Mouse (Mus musculus): Measurements from ENCODE around the gene Rasgef1c. TPM values are rescaled to one million over a fixed set of nuclear protein-coding genes. Genes with fewer than 3 reads are reported as not detected.
A peak's percentile ranks its signal among the peaks of the same experiment; 100 is the strongest.

Gene Rasgef1c
- polyA plus RNA-seq, 1 experiment from 2014 or later, result 31.7 TPM

- 31% methylated on average over 8 of the region's 8 CpGs for WGBS
- Histone ChIP-seq H3K9ac (no peak overlapping the region), H3K27me3 (ENCODE audit: control insufficient read depth, insufficient read depth, low read length) (no peaks in the 10 kb centered on the region), H3K36me3 (replicated peaks; ENCODE audit: control insufficient read depth, insufficient read depth) (no peaks in the 10 kb centered on the region), H3K4me1 (replicated peaks; ENCODE audit: control insufficient read depth, insufficient read depth, low read length) (no peaks in the 10 kb centered on the region), H3K4me3 (replicated peaks; ENCODE audit: low read length) (no peak overlapping the region), H3K4me2 (replicated peaks) (no peak overlapping the region), H3K9me3 (ENCODE audit: control insufficient read depth, low read length) (no peaks in the 10 kb centered on the region), H3K27ac (no peak overlapping the region)
- DNase-seq (ENCODE audit: low spot score) (peak; percentile 88), ATAC-seq (ENCODE audit: low FRiP score) (peak; percentile 86)
Observed at GRCm38 (mm10) chr11:49955577-49956261, 54.1 kb downstream of the Rasgef1c start.

GRCm38 (mm10) chr11:49958017-49958416 lies 56.4 kb downstream of the Rasgef1c start:
- WGBS, result 89% methylated on average over 10 of the region's 10 CpGs
- Histone ChIP-seq H3K9ac (no peak overlapping the region), H3K9me3 (ENCODE audit: control insufficient read depth, low read length) (no peaks in the 10 kb centered on the region), H3K36me3 (replicated peaks; ENCODE audit: control insufficient read depth, insufficient read depth) (no peaks in the 10 kb centered on the region), H3K27me3 (ENCODE audit: control insufficient read depth, insufficient read depth, low read length) (no peaks in the 10 kb centered on the region), H3K4me1 (replicated peaks; ENCODE audit: control insufficient read depth, insufficient read depth, low read length) (no peaks in the 10 kb centered on the region), H3K4me2 (replicated peaks) (no peak overlapping the region), H3K27ac (no peak overlapping the region), H3K4me3 (replicated peaks; ENCODE audit: low read length) (no peak overlapping the region)
- DNase-seq (ENCODE audit: low spot score) (no peak), ATAC-seq (ENCODE audit: low FRiP score) (no peak)

DNA sequence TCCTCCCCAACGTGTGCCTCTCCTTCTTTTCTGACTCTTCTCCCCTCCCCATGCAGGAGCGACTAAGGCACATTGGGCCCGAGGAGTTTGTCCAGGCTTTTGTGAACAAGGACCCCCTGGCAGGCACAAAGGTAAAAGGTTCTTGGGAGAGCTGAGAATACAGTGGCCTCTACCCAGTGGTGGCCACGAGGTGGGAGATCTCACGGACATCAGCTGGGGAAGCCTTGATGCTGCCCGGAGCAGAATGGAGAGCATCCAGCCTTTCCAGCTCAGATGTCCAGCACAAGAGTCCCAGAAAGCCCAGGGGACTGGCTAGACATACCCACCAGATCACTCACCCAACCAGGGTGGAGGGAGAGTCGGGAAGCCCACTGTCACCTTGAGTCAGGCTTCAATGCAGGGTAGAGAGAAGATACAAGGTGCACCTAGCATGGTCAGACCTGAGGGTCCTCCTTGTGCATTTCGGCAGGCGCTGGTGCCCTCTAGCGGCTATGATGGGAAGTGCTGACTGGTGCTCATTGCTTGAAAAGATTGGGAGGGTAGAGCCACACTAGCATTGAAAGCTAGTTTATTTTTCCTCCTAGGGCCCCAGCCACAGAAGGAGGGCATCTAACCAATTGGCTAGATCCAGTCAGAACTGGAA lies 59.6 kb downstream of the Rasgef1c start:
- ATAC-seq (ENCODE audit: low FRiP score) (peak; percentile 79), DNase-seq (ENCODE audit: low spot score) (peak; percentile 95)
- no peaks in the 10 kb centered on the region for H3K4me1 ChIP-seq (replicated peaks; ENCODE audit: control insufficient read depth, insufficient read depth, low read length)
- no peak overlapping the region for H3K4me3 ChIP-seq (replicated peaks; ENCODE audit: low read length)
- H3K27ac ChIP-seq, result no peak overlapping the region
- no peaks in the 10 kb centered on the region for H3K27me3 ChIP-seq (ENCODE audit: control insufficient read depth, insufficient read depth, low read length)
- WGBS, result 33% methylated on average over 10 of the region's 10 CpGs
- no peak overlapping the region for H3K9ac ChIP-seq
- no peaks in the 10 kb centered on the region for H3K9me3 ChIP-seq (ENCODE audit: control insufficient read depth, low read length)
- H3K36me3 ChIP-seq (replicated peaks; ENCODE audit: control insufficient read depth, insufficient read depth), result no peaks in the 10 kb centered on the region
- H3K4me2 ChIP-seq (replicated peaks), result no peak overlapping the region

DNA sequence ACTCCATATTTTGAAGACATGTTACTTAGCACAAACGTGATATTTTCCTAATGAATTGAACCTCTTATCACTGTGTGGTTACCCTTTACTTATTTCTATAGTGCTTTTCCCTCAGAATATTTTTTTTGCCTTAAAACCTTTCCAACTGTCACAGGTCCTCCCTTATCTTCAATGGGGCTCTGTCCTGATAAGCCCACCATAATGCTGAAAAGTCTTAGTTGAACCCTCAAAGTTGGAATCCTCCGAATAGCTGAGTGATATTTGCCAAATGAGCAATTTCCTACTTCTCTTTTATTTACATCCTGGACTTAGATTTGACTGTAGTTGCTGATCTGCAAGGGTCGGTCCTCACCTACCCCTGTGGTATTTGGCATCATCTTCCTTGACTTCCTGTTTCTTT lies 63.7 kb downstream of the Rasgef1c start:
- H3K9ac ChIP-seq, result no peak overlapping the region
- no peaks in the 10 kb centered on the region for H3K27me3 ChIP-seq (ENCODE audit: control insufficient read depth, insufficient read depth, low read length)
- H3K9me3 ChIP-seq (ENCODE audit: control insufficient read depth, low read length), result no peaks in the 10 kb centered on the region
- no peak overlapping the region for H3K27ac ChIP-seq
- no peaks in the 10 kb centered on the region for H3K4me1 ChIP-seq (replicated peaks; ENCODE audit: control insufficient read depth, insufficient read depth, low read length)
- no peak overlapping the region for H3K4me3 ChIP-seq (replicated peaks; ENCODE audit: low read length)
- no peak for DNase-seq (ENCODE audit: low spot score)
- 80% methylated on average over 3 of the region's 3 CpGs for WGBS
- no peak overlapping the region for H3K4me2 ChIP-seq (replicated peaks)
- peaks cover 4% of the 10 kb centered on the region; the same call in 1 of the 2 replicates for H3K36me3 ChIP-seq (replicated peaks; ENCODE audit: control insufficient read depth, insufficient read depth)
- ATAC-seq (ENCODE audit: low FRiP score), result no peak

- Histone ChIP-seq H3K4me3 (replicated peaks; ENCODE audit: low read length) (no peak overlapping the region), H3K9ac (no peak overlapping the region), H3K36me3 (replicated peaks; ENCODE audit: control insufficient read depth, insufficient read depth) (peaks cover 4% of the 10 kb centered on the region; the same call in 1 of the 2 replicates), H3K4me2 (replicated peaks) (no peak overlapping the region), H3K27ac (no peak overlapping the region), H3K27me3 (ENCODE audit: control insufficient read depth, insufficient read depth, low read length) (no peaks in the 10 kb centered on the region), H3K4me1 (replicated peaks; ENCODE audit: control insufficient read depth, insufficient read depth, low read length) (no peaks in the 10 kb centered on the region), H3K9me3 (ENCODE audit: control insufficient read depth, low read length) (no peaks in the 10 kb centered on the region)
- ATAC-seq (ENCODE audit: low FRiP score) (no peak), DNase-seq (ENCODE audit: low spot score) (no peak)
- 91% methylated on average over 2 of the region's 2 CpGs for WGBS
Observed at GRCm38 (mm10) chr11:49969692-49970091, 68.1 kb downstream of the Rasgef1c start.

- no peak for DNase-seq (ENCODE audit: low spot score)
- WGBS, result 80% methylated on average over 10 of the region's 10 CpGs
Observed at GRCm38 (mm10) chr11:49973657-49974340, 72.2 kb downstream of the Rasgef1c start.

GRCm38 (mm10) chr11:49974675-49975074 lies 73.0 kb downstream of the Rasgef1c start:
- 76% methylated on average over 1 of the region's 1 CpGs for WGBS
- ATAC-seq (ENCODE audit: low FRiP score) (no peak), DNase-seq (ENCODE audit: low spot score) (no peak)
- Histone ChIP-seq H3K9ac (no peak overlapping the region), H3K27me3 (ENCODE audit: control insufficient read depth, insufficient read depth, low read length) (no peaks in the 10 kb centered on the region), H3K27ac (no peak overlapping the region), H3K4me3 (replicated peaks; ENCODE audit: low read length) (no peak overlapping the region), H3K4me1 (replicated peaks; ENCODE audit: control insufficient read depth, insufficient read depth, low read length) (no peaks in the 10 kb centered on the region), H3K9me3 (ENCODE audit: control insufficient read depth, low read length) (no peaks in the 10 kb centered on the region), H3K36me3 (replicated peaks; ENCODE audit: control insufficient read depth, insufficient read depth) (peaks cover 4% of the 10 kb centered on the region; the same call in 1 of the 2 replicates), H3K4me2 (replicated peaks) (no peak overlapping the region)

More at GRCm38 (mm10) chr11:49973657-49974340, 72.2 kb downstream of the Rasgef1c start:
- H3K4me3 ChIP-seq (replicated peaks; ENCODE audit: low read length), result no peak overlapping the region
- H3K4me1 ChIP-seq (replicated peaks; ENCODE audit: control insufficient read depth, insufficient read depth, low read length), result no peaks in the 10 kb centered on the region
- no peak overlapping the region for H3K27ac ChIP-seq
- H3K9me3 ChIP-seq (ENCODE audit: control insufficient read depth, low read length), result no peaks in the 10 kb centered on the region
- no peak overlapping the region for H3K9ac ChIP-seq
- peaks cover 4% of the 10 kb centered on the region; the same call in 1 of the 2 replicates for H3K36me3 ChIP-seq (replicated peaks; ENCODE audit: control insufficient read depth, insufficient read depth)
- H3K27me3 ChIP-seq (ENCODE audit: control insufficient read depth, insufficient read depth, low read length), result no peaks in the 10 kb centered on the region
- no peak overlapping the region for H3K4me2 ChIP-seq (replicated peaks)
- no peak for ATAC-seq (ENCODE audit: low FRiP score)

DNA sequence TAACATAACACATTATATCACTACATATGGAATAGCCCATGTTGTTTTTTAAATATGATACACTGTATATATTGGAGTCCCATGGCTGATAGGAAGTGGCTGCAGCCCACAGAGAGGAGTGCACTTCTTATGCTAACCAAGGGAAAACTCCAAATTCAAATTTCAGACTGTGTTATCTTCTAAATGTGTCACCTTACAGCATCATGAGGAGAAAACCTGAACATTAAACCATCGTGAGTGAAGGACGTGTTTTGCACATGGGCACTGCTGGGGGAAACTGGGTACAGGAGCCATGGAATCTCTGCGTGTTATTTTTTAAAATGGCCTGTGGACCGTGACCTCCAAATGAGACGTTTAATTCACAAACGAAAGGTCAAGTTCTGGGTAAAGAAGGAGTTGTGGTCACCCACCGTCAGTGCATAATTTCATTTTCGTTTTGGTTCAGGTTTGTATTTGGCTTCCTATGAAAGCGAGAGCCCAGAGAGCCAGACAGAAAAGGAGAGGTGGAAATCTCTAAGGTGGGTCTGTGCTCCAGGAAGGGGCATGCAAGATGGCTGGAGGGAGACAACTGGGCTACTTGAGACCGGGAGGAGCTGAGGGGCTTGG lies 76.4 kb downstream of the Rasgef1c start:
- ATAC-seq (ENCODE audit: low FRiP score), result no peak
- 83% methylated on average over 10 of the region's 10 CpGs for WGBS

DNA sequence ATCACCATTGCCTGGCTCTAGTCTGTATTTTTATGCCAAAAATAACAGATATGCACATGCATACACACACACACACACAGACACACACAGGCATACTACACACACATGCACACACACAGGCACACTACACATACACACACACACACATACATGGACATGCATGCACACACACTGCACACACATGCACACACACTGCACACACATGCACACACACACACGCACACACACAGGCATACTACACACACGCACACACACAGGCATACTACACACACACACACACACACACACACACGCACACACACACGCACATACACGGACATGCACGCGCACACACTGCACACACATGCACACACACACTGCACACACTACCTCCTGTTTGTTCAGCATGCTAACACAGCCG lies 77.3 kb downstream of the Rasgef1c start:
- Histone ChIP-seq H3K27me3 (ENCODE audit: control insufficient read depth, insufficient read depth, low read length) (no peaks in the 10 kb centered on the region), H3K9me3 (ENCODE audit: control insufficient read depth, low read length) (no peaks in the 10 kb centered on the region), H3K36me3 (replicated peaks; ENCODE audit: control insufficient read depth, insufficient read depth) (no peaks in the 10 kb centered on the region), H3K4me3 (replicated peaks; ENCODE audit: low read length) (no peak overlapping the region), H3K9ac (no peak overlapping the region), H3K4me2 (replicated peaks) (no peak overlapping the region), H3K4me1 (replicated peaks; ENCODE audit: control insufficient read depth, insufficient read depth, low read length) (no peaks in the 10 kb centered on the region), H3K27ac (no peak overlapping the region)
- DNase-seq (ENCODE audit: low spot score), result no peak
- no peak for ATAC-seq (ENCODE audit: low FRiP score)
- WGBS, result 97% methylated on average over 8 of the region's 8 CpGs

More for the DNA sequence above, 76.4 kb downstream of the Rasgef1c start:
- Histone ChIP-seq H3K4me2 (replicated peaks) (no peak overlapping the region), H3K27ac (no peak overlapping the region), H3K9me3 (ENCODE audit: control insufficient read depth, low read length) (no peaks in the 10 kb centered on the region), H3K27me3 (ENCODE audit: control insufficient read depth, insufficient read depth, low read length) (no peaks in the 10 kb centered on the region), H3K4me1 (replicated peaks; ENCODE audit: control insufficient read depth, insufficient read depth, low read length) (no peaks in the 10 kb centered on the region), H3K36me3 (replicated peaks; ENCODE audit: control insufficient read depth, insufficient read depth) (no peaks in the 10 kb centered on the region), H3K9ac (no peak overlapping the region), H3K4me3 (replicated peaks; ENCODE audit: low read length) (no peak overlapping the region)
- DNase-seq (ENCODE audit: low spot score), result no peak

All from hindbrain, embryonic 14.5 days (tissue).